Mouse (Mus musculus) bone marrow, adult 2 months (tissue): ENCODE data around the gene Birc2.

Experiments
- CTCF ChIP-seq: fragments of 200-500 bp; IDR thresholded peaks from 2 replicates; pipeline ENCODE4 v1.5.1; 2011; ENCODE audit warnings: low read length, control low read depth; ENCODE audit not compliant: control insufficient read depth, insufficient read depth
- POLR2A ChIP-seq: fragments of 200-500 bp; IDR thresholded peaks from 2 replicates; pipeline ENCODE4 v1.6.1; 2011; ENCODE audit warnings: low read depth, mild to moderate bottlenecking, control low read depth, low read length, borderline replicate concordance; ENCODE audit not compliant: control insufficient read depth

DNA sequence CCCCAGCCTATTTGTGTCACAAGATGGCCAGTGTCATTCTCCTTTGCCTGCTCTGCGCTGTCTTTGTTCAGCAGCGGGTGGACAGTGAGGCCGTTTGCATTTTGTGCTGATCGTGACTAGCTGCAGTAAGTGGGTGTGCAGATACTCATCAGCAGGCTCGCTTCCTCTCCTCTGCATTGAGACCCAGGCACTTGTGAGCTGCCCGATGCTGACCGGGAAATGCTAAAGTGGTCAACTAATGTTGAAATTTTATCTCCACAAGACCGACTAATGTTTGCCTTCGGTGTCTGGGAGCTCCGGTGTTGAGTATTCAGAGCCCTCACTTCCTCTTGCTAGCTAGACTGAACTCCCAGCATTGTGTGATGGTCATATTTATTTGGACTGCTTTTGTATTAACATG lies 62.3 kb downstream of the Birc2 start:
- no peak for TF ChIP-seq POLR2A
- no peak for TF ChIP-seq CTCF
